Mouse (Mus musculus) B cell, adult 2 months (primary cell): ENCODE measurements around the gene Gm7735.
"Not testable (repeated sequence)": the region's sequence is repeated elsewhere in the genome, so short reads cannot be mapped to it uniquely, and the experiment has no call there.

Source experiments
- DNase-seq, 2 experiments: peaks; one replicate each; pipeline ENCODE4 v3.0.0; 2022

The Gm7735 gene

DNA sequence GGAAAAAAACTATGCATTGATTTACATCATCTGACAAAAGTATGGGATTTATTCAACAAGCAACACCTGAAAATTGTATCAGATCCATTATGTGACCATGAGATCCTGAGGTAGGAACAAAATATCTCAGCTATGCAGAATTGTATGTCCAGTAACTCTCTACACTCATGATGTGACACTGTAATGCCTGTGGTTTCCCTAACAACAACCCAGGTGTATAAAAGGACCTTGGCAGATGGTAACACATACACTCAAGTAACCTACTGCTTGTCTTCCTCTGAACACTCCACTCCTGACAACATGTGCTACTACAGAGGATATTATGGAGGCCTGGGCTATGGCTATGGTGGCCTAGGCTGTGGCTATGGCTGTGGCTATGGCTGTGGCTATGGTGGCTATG, at the start of gene Gm7735:
Gene Gm7735 (plus strand): TSS at position 301 of the 400 bp plus-strand sequence.
- not testable (repeated sequence) for DNase-seq

- DNase-seq: no peak
These were observed 28.7 kb upstream of the Gm7735 start, which contains the start of gene Gm6358 for GRCm38 (mm10) chr16:89140551-89140950. Gm6358 (plus strand) TSS chr16:89140851.

GRCm38 (mm10) chr16:89150786-89151185, 18.5 kb upstream of the Gm7735 start, which contains the start of gene Gm10061:
Gm10061 (plus strand) TSS chr16:89151086.
- DNase-seq: no peak

DNA sequence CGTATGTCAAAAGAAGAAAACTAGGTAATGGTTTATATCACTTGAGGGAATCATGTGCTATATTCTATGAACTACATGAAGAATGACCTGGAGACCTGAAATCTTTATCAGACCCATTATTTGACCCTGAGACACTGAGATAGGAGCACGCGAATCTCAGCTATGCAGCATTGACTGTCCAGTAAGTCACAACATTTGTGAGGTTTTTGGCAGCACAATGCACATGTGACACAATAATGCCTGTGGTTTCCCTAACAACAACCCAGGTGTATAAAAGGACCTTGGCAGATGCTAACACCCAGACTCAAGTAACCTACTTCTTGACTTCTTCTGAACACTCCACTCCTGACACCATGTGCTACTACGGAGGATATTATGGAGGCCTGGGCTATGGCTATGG, 11.6 kb upstream of the Gm7735 start, which contains the start of gene Gm9789:
Gene Gm9789 (plus strand): TSS at position 301 of the 400 bp plus-strand sequence.
- DNase-seq: no peak

GRCm38 (mm10) chr16:89174435-89174834, 5.1 kb downstream of the Gm7735 start, which contains the start of gene 1110057P08Rik:
1110057P08Rik (plus strand) TSS chr16:89174735.
- DNase-seq: no peak

DNA sequence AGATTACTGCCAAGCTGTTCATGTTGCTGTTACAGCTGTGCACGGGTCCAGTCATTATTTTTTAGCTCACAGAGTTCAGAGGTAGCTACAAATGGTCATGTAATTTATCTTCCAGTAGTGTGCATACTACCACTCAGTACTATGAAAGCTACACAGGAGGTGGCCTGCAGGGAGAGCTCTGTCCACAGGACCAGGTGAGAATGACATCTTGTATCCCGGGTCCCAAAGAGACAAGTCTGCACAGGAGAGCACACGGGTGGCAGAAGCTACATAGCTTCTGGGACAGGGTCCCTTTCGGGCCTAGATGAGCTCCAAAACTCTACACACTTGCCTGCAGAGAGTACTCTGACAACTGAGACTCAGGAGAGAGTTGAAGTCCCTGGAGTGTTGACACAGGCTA, 19.3 kb downstream of the Gm7735 start:
- DNase-seq: no peak

GRCm38 (mm10) chr16:89205561-89205960, 36.3 kb downstream of the Gm7735 start, which contains the start of gene Krtap20-2:
Krtap20-2 (plus strand) TSS chr16:89205861.
- DNase-seq: no peak
